ENCODE assay signal across 10 mouse cellular contexts in genomic region chr9:96241134-96242097, GRCm38 (mm10). TPM values are rescaled to one million over a fixed set of nuclear protein-coding genes. Genes with fewer than 3 reads are reported as not detected.
DNase-seq lines count a peak whose midpoint lies in the region; ATAC-seq and TF ChIP-seq lines count a peak whose summit lies in the region.
"Had no signal": no experiment of that assay in that cellular context is flagged by ENCODE, and none has a peak within 500 bp of the region (broad histone marks: within the 10 kb centered on the region; RNA-seq: fewer than 3 reads in every experiment).

No protein-coding gene starts in this region.

- H3K27me3 ChIP-seq in hindbrain, embryonic 12.5 days = no peaks in the 10 kb centered on the region
- no peaks in the 10 kb centered on the region for H3K27me3 ChIP-seq in hindbrain, embryonic 10.5 days (ENCODE audit: insufficient read depth, poor library complexity, severe bottlenecking)
- no peaks in the 10 kb centered on the region for H3K27me3 ChIP-seq in heart, postnatal 0 days (ENCODE audit: control insufficient read depth, insufficient read depth, low read length)
- H3K27me3 ChIP-seq: neural tube, embryonic 15.5 days had no signal

- TF ChIP-seq EP300 in heart, postnatal 0 days (IDR thresholded peaks at IDR 0.05; ENCODE audit: low read depth) = no peak

- DNase-seq in hindbrain, embryonic 10.5 days (ENCODE audit: low spot score) = no peak
- peak; percentile 17 for DNase-seq in MN1 (ENCODE audit: low spot score)
- peak; percentile 10 for DNase-seq in heart, postnatal 0 days (ENCODE audit: low spot score)
- DNase-seq in gastrocnemius, postnatal 4 days (ENCODE audit: low spot score in 2 of 2) = no peak
- DNase-seq in urinary bladder, postnatal 10 days (ENCODE audit: low spot score) = no peak
- DNase-seq in cerebellum, postnatal 10 days = no peak
- DNase-seq: gastrocnemius, postnatal 10 days had no signal

- 83% methylated on average over 10 of the region's 10 CpGs for WGBS in hindbrain, embryonic 12.5 days
- 88% methylated on average over 10 of the region's 10 CpGs for WGBS in hindbrain, embryonic 10.5 days
- WGBS in heart, postnatal 0 days = 72% methylated on average over 10 of the region's 10 CpGs

- no peaks in the 10 kb centered on the region for H3K9me3 ChIP-seq in hindbrain, embryonic 12.5 days (replicated peaks)
- no peaks in the 10 kb centered on the region for H3K9me3 ChIP-seq in hindbrain, embryonic 10.5 days
- H3K9me3 ChIP-seq in heart, postnatal 0 days (replicated peaks; ENCODE audit: control insufficient read depth, low read length) = no peaks in the 10 kb centered on the region
- H3K9me3 ChIP-seq: neural tube, embryonic 15.5 days had no signal

- no peak overlapping the region for H3K27ac ChIP-seq in hindbrain, embryonic 12.5 days
- no peak overlapping the region for H3K27ac ChIP-seq in hindbrain, embryonic 10.5 days
- peak overlapping the region; percentile 30; the same call in 1 of the 2 replicates for H3K27ac ChIP-seq in heart, postnatal 0 days (ENCODE audit: low read depth)
- H3K27ac ChIP-seq: neural tube, embryonic 15.5 days had no signal

- no peaks in the 10 kb centered on the region for H3K36me3 ChIP-seq in hindbrain, embryonic 12.5 days
- H3K36me3 ChIP-seq in hindbrain, embryonic 10.5 days = peaks cover 12% of the 10 kb centered on the region; the same call in 1 of the 2 replicates
- peaks cover 5% of the 10 kb centered on the region; the same call in 1 of the 2 replicates for H3K36me3 ChIP-seq in heart, postnatal 0 days (replicated peaks; ENCODE audit: control insufficient read depth, insufficient read depth, low read length)
- H3K36me3 ChIP-seq: neural tube, embryonic 15.5 days had no signal

- H3K4me2 ChIP-seq in hindbrain, embryonic 12.5 days (replicated peaks) = no peak overlapping the region
- H3K4me2 ChIP-seq in heart, postnatal 0 days (ENCODE audit: low read depth, low read length) = no peak overlapping the region
- H3K4me2 ChIP-seq: neural tube, embryonic 15.5 days had no signal

- TF ChIP-seq CTCF in heart, postnatal 0 days (IDR thresholded peaks at IDR 0.05; ENCODE audit: low read depth) = no peak

- 0 out of 2 replicates have a peak, but pooled peaks have one; percentile 35 for ATAC-seq in hindbrain, embryonic 12.5 days (ENCODE audit: low FRiP score)
- ATAC-seq in heart, postnatal 0 days (ENCODE audit: insufficient read depth, low read depth) = peak; percentile 64
- peak; percentile 38; the same call in 1 of the 2 replicates for ATAC-seq in megakaryocyte, adult 5-6 weeks (ENCODE audit: poor library complexity, severe bottlenecking)

- no peak overlapping the region for H3K9ac ChIP-seq in hindbrain, embryonic 12.5 days
- no peak overlapping the region for H3K9ac ChIP-seq in heart, postnatal 0 days (replicated peaks; ENCODE audit: low read depth, low read length)
- H3K9ac ChIP-seq: neural tube, embryonic 15.5 days had no signal

- H3K4me3 ChIP-seq in hindbrain, embryonic 12.5 days = no peak overlapping the region
- H3K4me3 ChIP-seq in hindbrain, embryonic 10.5 days = no peak overlapping the region
- no peak overlapping the region for H3K4me3 ChIP-seq in heart, postnatal 0 days (ENCODE audit: low read depth, low read length)
- H3K4me3 ChIP-seq: neural tube, embryonic 15.5 days had no signal

- H3K4me1 ChIP-seq in hindbrain, embryonic 12.5 days = no peaks in the 10 kb centered on the region; the same call in 1 of the 2 replicates
- H3K4me1 ChIP-seq in hindbrain, embryonic 10.5 days (replicated peaks) = peaks cover 12% of the 10 kb centered on the region; the same call in 1 of the 2 replicates
- 0 out of 2 replicates have a peak, but pooled peaks cover 9% of the 10 kb centered on the region for H3K4me1 ChIP-seq in heart, postnatal 0 days (ENCODE audit: control insufficient read depth, insufficient read depth)
- H3K4me1 ChIP-seq: neural tube, embryonic 15.5 days had no signal

RNA-seq across cellular contexts. Expression of gene Tfdp2, which starts 45.3 kb away (rescaled TPM):
- polyA plus RNA-seq in hindbrain, embryonic 12.5 days (2016; fragmentation: Nextera tagmentation; extraction: Ambion mirVana) = 59.1 and 65.3 TPM in 2 replicates
- 68.4 and 81.6 TPM in 2 replicates for polyA plus RNA-seq in hindbrain, embryonic 10.5 days (2016; fragmentation: Nextera tagmentation; extraction: Ambion mirVana)
- total RNA-seq in heart, postnatal 0 days (2014; rRNA removed; ENCODE audit: low replicate concordance) = 32.5 and 95.8 TPM in 2 replicates
- polyA plus RNA-seq in heart, postnatal 0 days (2015; fragmentation: Nextera tagmentation; extraction: Ambion mirVana) = 33.4 and 33.7 TPM in 2 replicates
- 12.0 and 12.2 TPM in 2 replicates for total RNA-seq in megakaryocyte, adult 5-6 weeks (2015)
- 16.7 and 21.4 TPM in 2 replicates for total RNA-seq in megakaryocyte, adult 5-6 weeks (2017)
- total RNA-seq in gastrocnemius, postnatal 4 days (2021) = 10 to 100 TPM; 51.5 to 70.1 TPM

Comparison
In these comparisons a context has a peak if more than half of its experiments do, and no peak if none do; other contexts are left out.
1. DNase-seq: peak in MN1 (single experiment) and heart, postnatal 0 days (single experiment); none in hindbrain, embryonic 10.5 days (single experiment), gastrocnemius, postnatal 4 days (0 of 2), urinary bladder, postnatal 10 days (single experiment) and cerebellum, postnatal 10 days (0 of 2).
2. Peak in every context shown above with its lines, with median percentiles within 50 percentile points of each other: ATAC-seq.